Mouse (Mus musculus) midbrain, embryonic 11.5 days (tissue): ENCODE results near the gene Nck2. TPM values are rescaled to one million over a fixed set of nuclear protein-coding genes. Genes with fewer than 3 reads are reported as not detected.

Source experiments
- ATAC-seq: fragments of 200-750 bp; cut with Nextera tagmentation; 2 replicates; pipeline ENCODE4 v1.8.0; 2017; ENCODE audit warnings: moderate TSS enrichment, moderate library complexity; ENCODE audit not compliant: low FRiP score
- DNase-seq: peaks from one replicate; pipeline ENCODE4 v3.0.0; 2015; ENCODE audit warnings: low spot score; ENCODE audit errors: missing footprints
- H3K27ac ChIP-seq: fragments of 300-500 bp; sonication (generic); 2 replicates; pipeline ENCODE4 v1.5.1; 2014; ENCODE audit warnings: low read depth, low read length
- H3K27me3 ChIP-seq: fragments of 300-500 bp; sonication (generic); 2 replicates; pipeline ENCODE4 v1.6.1; 2014; ENCODE audit warnings: mild to moderate bottlenecking, low read length, moderate library complexity, mixed read lengths; ENCODE audit not compliant: control insufficient read depth, insufficient read depth
- H3K36me3 ChIP-seq: fragments of 300-500 bp; sonication (generic); 2 replicates; pipeline ENCODE4 v1.6.1; 2014; ENCODE audit warnings: mild to moderate bottlenecking, low read length, moderate library complexity, mixed read lengths; ENCODE audit not compliant: control insufficient read depth, insufficient read depth
- H3K4me1 ChIP-seq: fragments of 300-500 bp; sonication (generic); 2 replicates; pipeline ENCODE4 v1.6.1; 2014; ENCODE audit warnings: low read length; ENCODE audit not compliant: control insufficient read depth, insufficient read depth
- H3K4me2 ChIP-seq: fragments of 300-500 bp; sonication (generic); 2 replicates; pipeline ENCODE4 v1.6.1; 2014; ENCODE audit warnings: mild to moderate bottlenecking, moderate library complexity
- H3K4me3 ChIP-seq: fragments of 300-500 bp; sonication (generic); 2 replicates; pipeline ENCODE4 v1.5.1; 2014; ENCODE audit warnings: low read depth, low read length
- H3K9ac ChIP-seq: fragments of 300-500 bp; sonication (generic); 2 replicates; pipeline ENCODE4 v1.6.1; 2014; ENCODE audit warnings: low read length
- H3K9me3 ChIP-seq: fragments of 300-500 bp; sonication (generic); 2 replicates; pipeline ENCODE4 v1.6.1; 2016; ENCODE audit warnings: low read length; ENCODE audit not compliant: control insufficient read depth
- WGBS: fragments of 180-500 bp; shearing (Covaris S2); extraction: QIAGEN DNeasy Blood & Tissue Kit; methylation state at CpG from one replicate; pipeline ENCODE4 v1.1.7; 2014; 5-methylcytosine and 5-hydroxymethylcytosine counted together
- polyA plus RNA-seq: library from polyadenylated mRNA; unstranded; fragments of >200 nt; fragmentation: Nextera tagmentation; extraction: Ambion mirVana; gene quantifications from 2 replicates; pipeline ENCODE4 v1.2.1, GENCODE M21; 2014

Nck2 gene
- polyA plus RNA-seq, 1 experiment from 2014 or later, result 33.6 TPM

DNA sequence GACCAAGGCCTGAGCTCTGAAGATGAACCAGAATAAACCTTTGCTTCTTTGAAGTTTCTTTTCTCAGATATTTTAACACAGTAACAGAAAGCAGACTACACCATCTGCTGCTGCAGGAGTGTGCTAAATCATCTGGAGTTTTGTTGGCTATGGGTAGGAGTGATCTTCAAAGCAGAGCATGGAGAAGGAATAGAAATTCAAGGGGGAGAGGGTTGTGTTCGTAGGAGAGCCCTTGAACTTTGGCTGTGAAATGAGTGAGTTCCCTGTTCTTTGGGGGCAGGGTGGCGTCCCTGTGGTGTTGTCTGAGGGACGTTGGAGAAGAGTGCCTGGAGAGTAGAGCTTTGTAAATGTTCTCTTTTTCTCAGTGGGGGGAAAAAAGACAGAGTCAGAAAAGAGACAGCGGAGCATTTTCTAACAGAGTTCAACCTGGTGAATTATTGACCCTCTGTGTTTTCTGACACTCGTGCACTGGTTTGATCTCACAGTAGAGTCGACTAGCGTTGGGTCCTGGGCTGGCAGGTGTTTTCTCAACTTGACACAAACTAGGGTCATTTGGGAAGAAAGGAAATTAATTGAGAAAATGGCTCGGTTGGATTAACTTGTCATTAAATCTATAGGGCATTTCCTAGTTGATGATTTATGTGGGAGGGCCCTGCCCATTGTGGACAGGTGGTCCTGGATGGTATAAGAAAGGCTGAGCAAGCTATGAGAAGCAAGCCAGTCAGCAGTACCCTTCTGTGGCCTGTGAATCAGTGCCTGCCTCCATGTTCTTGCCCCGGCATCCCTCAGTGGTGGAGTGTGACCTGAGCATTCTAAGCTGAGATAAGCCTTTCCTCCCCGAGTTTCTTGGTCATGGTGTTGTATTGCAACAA, 57.8 kb downstream of the Nck2 start:
- 72% methylated on average over 10 of the region's 10 CpGs for WGBS
- no peaks in the 10 kb centered on the region for H3K9me3 ChIP-seq
- H3K9ac ChIP-seq, result no peak overlapping the region
- ATAC-seq (no peak), DNase-seq (no peak)
- H3K4me2 ChIP-seq, result no peak overlapping the region
- no peaks in the 10 kb centered on the region for H3K27me3 ChIP-seq
- H3K4me3 ChIP-seq, result no peak overlapping the region
- no peak overlapping the region for H3K27ac ChIP-seq
- H3K36me3 ChIP-seq, result no peaks in the 10 kb centered on the region
- peaks cover 9% of the 10 kb centered on the region for H3K4me1 ChIP-seq

DNA sequence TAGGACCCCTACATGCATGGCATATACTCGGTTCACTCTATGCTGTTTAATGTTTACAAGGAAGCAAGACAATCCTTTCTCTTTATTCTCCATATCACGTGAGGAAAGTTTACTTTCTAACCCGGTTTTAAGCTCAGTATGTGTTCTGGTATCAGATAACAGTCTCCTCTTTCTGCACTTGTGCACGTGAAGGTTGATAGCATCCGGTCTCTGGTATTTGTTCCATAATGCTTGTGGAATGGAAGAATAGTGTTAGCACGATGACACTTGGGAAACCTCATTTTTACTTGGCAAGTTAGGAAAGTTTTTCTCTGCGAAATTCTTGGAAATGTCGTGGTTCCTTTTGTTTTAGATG, 58.4 kb downstream of the Nck2 start:
- Histone ChIP-seq H3K27me3 (no peaks in the 10 kb centered on the region), H3K36me3 (no peaks in the 10 kb centered on the region), H3K4me3 (no peak overlapping the region), H3K4me1 (peaks cover 9% of the 10 kb centered on the region), H3K9ac (no peak overlapping the region), H3K9me3 (no peaks in the 10 kb centered on the region), H3K27ac (no peak overlapping the region), H3K4me2 (no peak overlapping the region)
- ATAC-seq (no peak), DNase-seq (peak; percentile 72)
- 69% methylated on average over 8 of the region's 8 CpGs for WGBS

DNA sequence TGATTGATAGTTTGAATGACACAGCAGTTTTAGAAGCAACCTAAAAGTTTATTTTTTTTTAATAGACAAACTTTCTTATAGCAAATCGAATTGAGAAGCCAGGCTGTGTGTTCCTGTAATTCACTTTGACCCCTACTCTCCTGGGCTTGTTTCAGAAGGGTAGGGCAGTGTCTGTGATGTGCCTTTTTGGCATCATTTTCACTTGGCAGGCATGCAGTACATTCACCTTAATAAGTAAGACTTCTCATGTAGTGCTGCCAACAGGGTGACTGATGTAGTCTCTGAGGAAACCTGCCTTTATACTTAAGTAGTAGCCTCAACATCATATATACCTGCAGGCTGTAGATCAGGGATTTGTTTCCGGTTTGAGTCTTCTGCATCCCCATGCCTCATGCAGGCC, 58.9 kb downstream of the Nck2 start:
- H3K4me3 ChIP-seq, result no peak overlapping the region
- no peaks in the 10 kb centered on the region for H3K27me3 ChIP-seq
- no peak overlapping the region for H3K9ac ChIP-seq
- no peak overlapping the region for H3K27ac ChIP-seq
- no peaks in the 10 kb centered on the region for H3K9me3 ChIP-seq
- no peaks in the 10 kb centered on the region for H3K36me3 ChIP-seq
- peaks cover 9% of the 10 kb centered on the region for H3K4me1 ChIP-seq
- 92% methylated on average over 2 of the region's 2 CpGs for WGBS
- H3K4me2 ChIP-seq, result no peak overlapping the region
- DNase-seq, result peak; percentile 31
- ATAC-seq, result no peak

DNA sequence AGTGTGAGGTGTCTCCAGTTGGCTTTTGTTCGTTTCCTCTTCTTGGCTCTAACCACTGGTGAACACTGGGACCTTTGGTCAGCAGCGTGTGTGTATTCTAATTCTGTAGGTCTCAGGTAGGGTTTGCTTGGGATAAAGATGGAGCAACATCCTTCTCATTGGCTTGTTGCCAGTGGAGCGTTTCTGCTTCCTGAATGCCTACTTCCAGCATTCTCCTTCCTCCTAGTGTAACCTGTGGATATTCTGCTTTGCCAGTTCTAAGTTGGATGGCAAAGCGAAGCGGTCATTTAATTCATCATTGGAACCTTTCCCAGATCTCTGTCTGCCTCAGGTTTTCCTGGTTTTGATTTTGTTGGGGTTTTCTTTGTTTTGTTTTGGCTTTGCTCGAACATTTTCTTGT, 59.3 kb downstream of the Nck2 start:
- Histone ChIP-seq H3K4me3 (no peak overlapping the region), H3K27me3 (no peaks in the 10 kb centered on the region), H3K27ac (no peak overlapping the region), H3K4me2 (no peak overlapping the region), H3K36me3 (no peaks in the 10 kb centered on the region), H3K4me1 (peaks cover 9% of the 10 kb centered on the region), H3K9ac (no peak overlapping the region), H3K9me3 (no peaks in the 10 kb centered on the region)
- ATAC-seq (no peak), DNase-seq (peak; percentile 26)
- 92% methylated on average over 6 of the region's 6 CpGs for WGBS

DNA sequence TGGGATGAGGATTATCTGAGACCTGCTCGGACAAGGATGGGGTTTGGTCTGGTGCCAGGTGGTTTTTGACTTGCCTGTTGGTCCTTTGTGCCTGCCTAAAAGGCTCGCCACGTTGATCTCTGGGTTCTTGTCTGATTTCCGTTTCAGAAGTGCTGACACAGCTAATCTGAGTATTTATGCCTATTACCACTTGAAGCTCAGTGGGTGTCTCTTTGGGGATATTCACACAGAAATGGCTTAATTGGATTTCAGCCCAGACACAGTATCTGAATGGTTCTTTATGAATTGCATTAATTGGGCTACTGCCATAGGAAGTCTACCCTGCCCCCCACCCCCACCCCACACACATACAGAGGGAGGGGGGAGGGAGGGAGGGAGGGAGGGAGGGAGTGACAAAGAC, 59.9 kb downstream of the Nck2 start:
- peaks cover 9% of the 10 kb centered on the region for H3K4me1 ChIP-seq
- H3K4me2 ChIP-seq, result no peak overlapping the region
- 18% methylated on average over 4 of the region's 4 CpGs for WGBS
- no peak overlapping the region for H3K9ac ChIP-seq
- H3K27ac ChIP-seq, result no peak overlapping the region
- no peaks in the 10 kb centered on the region for H3K9me3 ChIP-seq
- H3K36me3 ChIP-seq, result no peaks in the 10 kb centered on the region
- no peak overlapping the region for H3K4me3 ChIP-seq
- ATAC-seq, result peak; percentile 85
- H3K27me3 ChIP-seq, result no peaks in the 10 kb centered on the region
- peak; percentile 73 for DNase-seq

DNA sequence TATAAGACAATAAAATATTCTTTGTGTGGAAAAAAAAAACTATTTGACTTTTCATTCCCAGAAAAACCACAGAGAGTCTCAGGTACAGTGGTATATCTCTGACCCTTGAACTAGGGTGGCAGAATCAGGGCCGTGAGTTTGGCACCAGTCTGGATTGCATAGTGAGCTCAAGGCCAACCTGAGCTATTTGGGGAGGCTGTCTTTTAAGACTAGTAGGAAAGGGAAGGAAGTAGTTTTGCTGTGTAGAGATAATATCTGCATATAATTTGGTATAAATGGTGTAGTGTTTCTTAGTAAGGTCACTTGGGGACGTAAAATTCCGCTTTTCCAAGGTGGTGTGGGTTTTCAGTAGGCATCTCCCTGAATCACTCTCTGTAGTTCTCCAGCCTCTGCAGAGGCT, 62.3 kb downstream of the Nck2 start:
- H3K36me3 ChIP-seq, result no peaks in the 10 kb centered on the region; the same call in 1 of the 2 replicates
- H3K27me3 ChIP-seq, result no peaks in the 10 kb centered on the region
- DNase-seq, result no peak
- peaks cover 9% of the 10 kb centered on the region for H3K4me1 ChIP-seq
- no peak overlapping the region for H3K9ac ChIP-seq
- H3K9me3 ChIP-seq, result no peaks in the 10 kb centered on the region
- no peak overlapping the region for H3K4me2 ChIP-seq
- ATAC-seq, result no peak
- no peak overlapping the region for H3K4me3 ChIP-seq
- no peak overlapping the region for H3K27ac ChIP-seq
- WGBS, result 95% methylated on average over 3 of the region's 3 CpGs

DNA sequence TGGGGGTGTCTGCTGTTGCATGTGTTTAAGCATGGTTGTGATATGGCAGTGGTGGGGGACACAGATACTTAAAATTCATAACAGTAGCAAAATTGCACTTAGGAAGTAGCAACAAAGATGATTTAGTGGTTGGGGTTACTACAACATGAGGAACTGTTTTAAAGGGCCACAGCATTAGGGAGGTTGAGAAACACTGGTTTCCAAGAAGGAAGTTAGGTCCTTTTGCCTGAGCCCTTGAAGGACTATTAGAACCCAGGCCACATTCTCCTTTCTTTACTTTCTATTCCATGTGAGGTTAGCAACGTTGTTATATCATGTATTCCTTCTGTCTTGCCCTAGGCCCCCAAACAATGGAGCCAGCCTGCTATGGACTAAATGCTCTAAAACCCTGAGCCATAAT, 63.4 kb downstream of the Nck2 start:
- WGBS, result 97% methylated on average over 1 of the region's 1 CpGs
- Histone ChIP-seq H3K4me2 (no peak overlapping the region), H3K27ac (no peak overlapping the region), H3K36me3 (no peaks in the 10 kb centered on the region; the same call in 1 of the 2 replicates), H3K4me1 (peaks cover 9% of the 10 kb centered on the region), H3K9ac (no peak overlapping the region), H3K4me3 (no peak overlapping the region), H3K9me3 (no peaks in the 10 kb centered on the region), H3K27me3 (no peaks in the 10 kb centered on the region)
- ATAC-seq, result no peak
- DNase-seq, result no peak

DNA sequence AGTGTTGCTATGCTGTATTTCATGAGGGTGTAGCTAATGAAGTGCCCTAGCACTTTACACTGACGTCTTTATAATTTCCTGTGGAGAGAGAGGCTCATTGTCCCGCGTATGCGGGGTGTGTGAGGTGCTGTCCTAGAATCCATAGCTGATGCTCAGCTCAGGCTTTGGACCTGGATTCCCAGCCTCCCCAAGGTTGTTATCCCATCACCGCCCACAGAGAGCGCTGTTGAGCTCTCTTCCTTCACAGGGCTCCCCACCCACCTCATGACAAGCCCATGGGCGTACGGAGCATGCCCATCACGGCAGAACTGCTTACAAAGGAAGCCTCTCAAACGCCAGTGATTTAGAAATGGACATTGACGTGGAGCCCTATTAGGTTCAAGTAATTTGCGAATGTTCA, 66.9 kb downstream of the Nck2 start:
- no peak overlapping the region for H3K4me2 ChIP-seq
- no peaks in the 10 kb centered on the region for H3K9me3 ChIP-seq
- no peak overlapping the region for H3K27ac ChIP-seq
- no peak overlapping the region for H3K9ac ChIP-seq
- H3K36me3 ChIP-seq, result no peaks in the 10 kb centered on the region; the same call in 1 of the 2 replicates
- ATAC-seq (no peak), DNase-seq (no peak)
- WGBS, result 89% methylated on average over 12 of the region's 12 CpGs
- H3K4me3 ChIP-seq, result no peak overlapping the region
- no peaks in the 10 kb centered on the region for H3K4me1 ChIP-seq
- H3K27me3 ChIP-seq, result no peaks in the 10 kb centered on the region

DNA sequence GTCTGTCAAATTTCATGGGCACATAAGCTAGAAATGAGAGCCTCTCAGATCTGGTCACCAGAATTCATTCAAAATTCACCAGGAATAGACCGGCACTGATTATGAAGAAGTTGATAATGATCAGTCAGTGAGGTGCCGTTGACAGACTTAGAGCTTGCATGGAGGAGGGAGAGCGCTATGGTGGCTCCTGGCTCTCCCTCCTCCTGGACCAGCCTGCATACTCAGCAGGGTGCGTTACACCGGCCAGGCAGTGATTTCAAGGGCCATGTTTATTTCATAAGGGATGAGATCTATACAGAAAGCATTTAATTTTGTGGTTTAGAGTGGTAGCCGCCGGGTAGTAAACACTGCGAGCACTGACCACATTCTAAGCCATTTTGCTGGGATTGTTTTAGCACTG, 67.3 kb downstream of the Nck2 start:
- H3K4me3 ChIP-seq, result no peak overlapping the region
- ATAC-seq (0 out of 2 replicates have a peak, but pooled peaks have one; percentile 40), DNase-seq (peak; percentile 19)
- WGBS, result 90% methylated on average over 8 of the region's 8 CpGs
- no peak overlapping the region for H3K9ac ChIP-seq
- H3K27ac ChIP-seq, result no peak overlapping the region
- H3K4me1 ChIP-seq, result no peaks in the 10 kb centered on the region
- no peaks in the 10 kb centered on the region for H3K9me3 ChIP-seq
- no peak overlapping the region for H3K4me2 ChIP-seq
- H3K27me3 ChIP-seq, result no peaks in the 10 kb centered on the region
- no peaks in the 10 kb centered on the region; the same call in 1 of the 2 replicates for H3K36me3 ChIP-seq
